Mouse (Mus musculus) lung, adult 10 weeks (tissue): Measurements from ENCODE around the gene Pdzk1. TPM values are rescaled to one million over a fixed set of nuclear protein-coding genes. Genes with fewer than 3 reads are reported as not detected.

ENCODE experiments used
- polyA plus RNA-seq: library from polyadenylated mRNA; stranded (reverse); fragments of 350-450 nt; fragmentation: Illumina TruSeq; extraction: RNeasy Lipid Tissue Mini Kit (QIAGEN cat#74804); gene quantifications from one replicate; pipeline ENCODE4 v1.2.3, GENCODE M21; 2014; ENCODE audit warnings: low read depth, low replicate concordance; ENCODE audit not compliant: insufficient read depth

Pdzk1 gene
- polyA plus RNA-seq = not detected

DNA sequence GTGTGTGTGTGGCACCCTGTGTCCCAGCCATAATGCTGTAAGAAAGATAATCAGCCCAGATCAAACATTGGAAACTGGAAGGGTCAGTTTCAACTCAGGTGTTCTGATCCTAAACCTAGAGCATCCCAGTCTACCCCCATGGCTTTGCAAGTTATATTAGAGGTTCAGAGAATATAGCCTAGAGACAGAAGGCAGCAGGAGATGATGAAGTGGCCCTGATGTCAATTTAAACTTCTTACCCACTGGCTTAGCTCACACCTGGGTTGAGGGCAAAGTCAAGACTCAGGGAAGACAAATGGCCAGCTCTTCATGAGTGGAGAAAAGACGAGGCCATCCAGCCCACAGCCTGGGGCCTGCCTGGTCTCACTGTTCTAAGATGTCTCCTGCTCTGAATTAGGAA, at the start of gene Pdzk1, which contains the start of gene Cd160:
Gene Pdzk1 (plus strand): TSS at position 301 of the 400 bp plus-strand sequence.
Gene Cd160 (minus strand): TSS at position 368 of the 400 bp plus-strand sequence.

DNA sequence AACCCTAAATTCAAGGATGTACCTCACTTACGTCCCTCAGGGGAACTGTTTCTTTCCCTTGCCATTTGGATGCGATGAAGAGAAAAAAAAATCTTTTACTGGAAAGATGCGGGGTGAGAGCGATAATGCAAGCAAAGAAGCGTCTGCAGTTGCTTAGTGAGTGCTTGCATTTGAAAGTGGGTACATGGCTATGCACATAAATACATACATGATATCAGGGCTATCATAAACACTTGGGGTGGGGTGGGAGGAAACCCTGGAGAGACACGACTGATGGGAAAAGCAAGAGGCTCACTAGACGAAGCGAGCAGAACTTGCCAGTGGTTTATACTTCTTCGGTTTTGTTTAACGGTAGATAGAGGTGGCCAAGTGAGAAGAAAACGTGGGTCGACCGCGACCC, 75.3 kb downstream of the Pdzk1 start, which contains the start of gene Gja5:
Gene Gja5 (plus strand): TSS at position 301 of the 400 bp plus-strand sequence.

DNA sequence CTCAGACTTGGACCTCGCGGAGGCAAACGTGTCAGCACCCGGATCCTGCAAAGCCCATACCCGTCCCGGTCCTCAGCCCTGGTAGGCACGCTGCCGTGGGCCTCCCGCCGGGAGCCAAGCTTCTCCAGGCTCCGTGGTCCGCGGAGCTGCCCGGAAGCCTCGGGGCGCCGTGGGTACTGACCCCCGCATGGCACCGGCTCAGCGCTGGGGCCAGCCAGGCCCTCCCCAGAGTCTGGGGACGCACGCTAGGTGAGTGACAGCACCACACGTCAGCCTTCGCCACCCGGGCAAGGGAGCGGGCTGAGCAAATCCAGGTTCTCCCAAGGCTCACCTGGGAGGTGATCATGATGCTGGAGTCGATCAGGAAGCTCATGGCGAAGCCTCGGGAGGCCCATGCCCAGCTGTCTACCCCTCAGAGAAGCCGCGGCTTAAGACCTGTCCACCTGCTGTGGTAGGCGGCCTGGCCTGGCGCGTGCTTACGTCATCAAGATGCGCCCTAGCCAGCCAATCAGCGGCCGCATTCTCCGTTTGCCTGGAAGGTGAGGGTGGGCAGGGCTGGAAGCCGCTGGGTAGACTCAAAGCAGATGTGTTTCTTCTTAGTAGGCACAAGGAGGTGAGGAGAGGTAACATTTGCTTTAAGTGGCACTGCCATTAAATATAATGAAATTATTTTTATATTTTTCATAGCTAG, 75.9 kb downstream of the Pdzk1 start, which contains the start of gene Gpr89:
Gene Gpr89 (minus strand): TSS at position 496 of the 691 bp plus-strand sequence.

Other genes starting within 250 kb of the Pdzk1 start
- 42.5 TPM for gene Polr3gl, start 235.1 kb upstream of the Pdzk1 start, polyA plus RNA-seq
- not detected for gene Ankrd34a, start 232.6 kb upstream of the Pdzk1 start, polyA plus RNA-seq
- 23.9 TPM for gene Lix1l, start 228.1 kb upstream of the Pdzk1 start, polyA plus RNA-seq
- gene Rbm8a, start 199.4 kb upstream of the Pdzk1 start, polyA plus RNA-seq = 73.2 TPM
- gene Pex11b, start 193.9 kb upstream of the Pdzk1 start, polyA plus RNA-seq = 23.0 TPM
- not detected for gene Gm42957, start 193.8 kb upstream of the Pdzk1 start, polyA plus RNA-seq
- 0.81 TPM for gene Itga10, start 183.7 kb upstream of the Pdzk1 start, polyA plus RNA-seq
- gene Ankrd35, start 159.2 kb upstream of the Pdzk1 start, polyA plus RNA-seq = 0.77 TPM
- 13.8 TPM for gene Pias3, start 132.9 kb upstream of the Pdzk1 start, polyA plus RNA-seq
- gene Nudt17, start 120.7 kb upstream of the Pdzk1 start, polyA plus RNA-seq = 3.0 TPM
- gene Polr3c, start 101.7 kb upstream of the Pdzk1 start, polyA plus RNA-seq = 13.1 TPM
- 23.2 TPM for gene Rnf115, start 101.6 kb upstream of the Pdzk1 start, polyA plus RNA-seq
- 0.87 TPM for gene Cd160, start 67 bp downstream of the Pdzk1 start, polyA plus RNA-seq
- 29.2 TPM for gene Gja5, start 75.4 kb downstream of the Pdzk1 start, polyA plus RNA-seq
- 5.4 TPM for gene Gpr89, start 76.1 kb downstream of the Pdzk1 start, polyA plus RNA-seq
- not detected for gene Gja8, start 96.7 kb downstream of the Pdzk1 start, polyA plus RNA-seq